Mouse (Mus musculus): ENCODE measurements around the gene Bcl10.

- TF ChIP-seq CTCF (IDR thresholded peaks at IDR 0.05; ENCODE audit: low read depth, low read length) (no peak), POLR2A (IDR thresholded peaks at IDR 0.05; ENCODE audit: borderline replicate concordance, low read depth, low read length) (no peak)
Observed at GRCm38 (mm10) chr3:145966806-145967205, 44.2 kb downstream of the Bcl10 start.

All from bone marrow macrophage, adult 2 months (primary cell).